Mouse (Mus musculus) embryonic facial prominence, embryonic 14.5 days (tissue): ENCODE measurements around the gene Jmjd1c. TPM values are rescaled to one million over a fixed set of nuclear protein-coding genes. Genes with fewer than 3 reads are reported as not detected.

Experiments used
- ATAC-seq: fragments of 200-750 bp; cut with Nextera tagmentation; 2 replicates; pipeline ENCODE4 v1.8.0; 2017; ENCODE audit warnings: low read depth, moderate number of reproducible peaks, moderate TSS enrichment
- DNase-seq: peaks from one replicate; pipeline ENCODE4 v3.0.0-alpha.2; 2015; ENCODE audit warnings: low spot score
- H3K27ac ChIP-seq: fragments of 300-500 bp; sonication (generic); replicated peaks from 2 replicates; pipeline ENCODE4 v1.5.1; 2014; ENCODE audit warnings: low read depth, mild to moderate bottlenecking, low read length, moderate library complexity
- H3K27me3 ChIP-seq: fragments of 300-500 bp; sonication (generic); replicated peaks from 2 replicates; pipeline ENCODE4 v1.6.1; 2014; ENCODE audit warnings: low read length; ENCODE audit not compliant: control insufficient read depth, insufficient read depth
- H3K36me3 ChIP-seq: fragments of 300-500 bp; sonication (generic); 2 replicates; pipeline ENCODE4 v1.6.1; 2014; ENCODE audit warnings: low read length, mixed read lengths; ENCODE audit not compliant: control insufficient read depth, insufficient read depth
- H3K4me1 ChIP-seq: fragments of 300-500 bp; sonication (generic); 2 replicates; pipeline ENCODE4 v1.6.1; 2014; ENCODE audit warnings: antibody characterized with exemption, low read length; ENCODE audit not compliant: control insufficient read depth, insufficient read depth
- H3K4me2 ChIP-seq: fragments of 300-500 bp; sonication (generic); 2 replicates; pipeline ENCODE4 v1.6.1; 2014; ENCODE audit warnings: low read depth, mild to moderate bottlenecking, low read length, moderate library complexity, mixed read lengths
- H3K4me3 ChIP-seq: fragments of 300-500 bp; sonication (generic); 2 replicates; pipeline ENCODE4 v1.5.1; 2014; ENCODE audit warnings: low read depth, mild to moderate bottlenecking, low read length
- H3K9ac ChIP-seq: fragments of 300-500 bp; sonication (generic); 2 replicates; pipeline ENCODE4 v1.6.1; 2014; ENCODE audit warnings: low read depth, mild to moderate bottlenecking, low read length, moderate library complexity, mixed read lengths
- H3K9me3 ChIP-seq: fragments of 300-500 bp; sonication (generic); 2 replicates; pipeline ENCODE4 v1.6.1; 2016; ENCODE audit warnings: low read length; ENCODE audit not compliant: control insufficient read depth
- WGBS: fragments of 180-500 bp; shearing (Covaris S2); extraction: QIAGEN DNeasy Blood & Tissue Kit; methylation state at CpG from one replicate; pipeline ENCODE4 v1.1.7; 2014; 5-methylcytosine and 5-hydroxymethylcytosine counted together
- polyA plus RNA-seq: library from polyadenylated mRNA; unstranded; fragments of >200 nt; fragmentation: Nextera tagmentation; extraction: Ambion mirVana; gene quantifications from 2 replicates; pipeline ENCODE4 v1.2.1, GENCODE M21; 2014

Jmjd1c gene
- polyA plus RNA-seq, 1 experiment from 2014 or later, result 44.0 TPM

GRCm38 (mm10) chr10:67218873-67219565 is 123.1 kb downstream of the Jmjd1c start:
- peaks cover 44% of the 10 kb centered on the region for H3K36me3 ChIP-seq
- H3K27me3 ChIP-seq, result no peaks in the 10 kb centered on the region
- ATAC-seq, result no peak
- H3K27ac ChIP-seq, result no peak overlapping the region
- H3K4me2 ChIP-seq, result no peak overlapping the region
- WGBS, result 89% methylated on average over 18 of the region's 18 CpGs
- no peaks in the 10 kb centered on the region for H3K4me1 ChIP-seq
- no peak overlapping the region for H3K4me3 ChIP-seq
- H3K9me3 ChIP-seq, result no peaks in the 10 kb centered on the region
- H3K9ac ChIP-seq, result no peak overlapping the region
- DNase-seq, result no peak

DNA sequence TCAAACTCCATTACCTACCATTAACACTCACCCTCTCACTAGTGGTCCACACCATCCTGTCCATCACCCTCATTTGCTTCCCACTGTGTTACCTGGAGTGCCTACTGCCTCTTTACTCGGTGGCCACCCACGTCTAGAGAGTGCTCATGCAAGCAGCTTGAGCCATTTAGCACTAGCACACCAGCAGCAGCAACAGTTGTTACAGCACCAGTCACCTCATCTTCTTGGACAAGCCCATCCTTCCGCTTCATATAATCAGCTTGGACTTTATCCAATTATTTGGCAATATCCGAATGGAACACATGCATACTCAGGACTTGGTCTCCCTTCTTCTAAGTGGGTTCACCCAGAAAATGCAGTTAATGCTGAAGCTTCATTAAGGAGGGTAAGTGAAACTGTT is 124.3 kb downstream of the Jmjd1c start:
- no peak overlapping the region for H3K27ac ChIP-seq
- H3K9me3 ChIP-seq, result no peaks in the 10 kb centered on the region
- H3K36me3 ChIP-seq, result peaks cover 56% of the 10 kb centered on the region
- ATAC-seq, result no peak
- no peak overlapping the region for H3K4me3 ChIP-seq
- 83% methylated on average over 4 of the region's 4 CpGs for WGBS
- H3K9ac ChIP-seq, result no peak overlapping the region
- no peak overlapping the region for H3K4me2 ChIP-seq
- no peaks in the 10 kb centered on the region for H3K27me3 ChIP-seq
- H3K4me1 ChIP-seq, result no peaks in the 10 kb centered on the region
- no peak for DNase-seq

DNA sequence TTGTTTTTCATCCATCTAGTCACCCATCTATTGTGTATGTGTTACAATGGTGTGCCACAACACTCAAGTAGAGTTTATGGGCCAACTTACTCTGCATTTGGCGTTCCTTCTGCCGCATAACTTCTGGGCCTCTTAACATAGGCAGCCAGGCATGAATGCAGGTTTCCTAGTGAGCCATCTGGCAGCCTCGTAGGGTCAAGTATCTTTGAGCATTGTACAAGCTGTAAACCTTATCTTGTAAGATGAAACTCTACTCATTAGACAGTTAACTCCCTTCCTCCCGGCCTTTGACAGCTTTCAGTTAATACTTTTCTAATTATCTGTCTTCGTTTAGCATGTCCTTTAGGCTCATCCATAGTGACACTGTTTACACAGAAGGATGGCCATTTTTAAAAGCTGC is 125.4 kb downstream of the Jmjd1c start:
- Histone ChIP-seq H3K9ac (no peak overlapping the region), H3K27ac (no peak overlapping the region), H3K9me3 (no peaks in the 10 kb centered on the region), H3K4me2 (no peak overlapping the region), H3K4me1 (no peaks in the 10 kb centered on the region), H3K36me3 (peaks cover 66% of the 10 kb centered on the region), H3K4me3 (no peak overlapping the region), H3K27me3 (no peaks in the 10 kb centered on the region)
- DNase-seq, result no peak
- WGBS, result 57% methylated on average over 5 of the region's 5 CpGs
- no peak for ATAC-seq

GRCm38 (mm10) chr10:67223942-67224341 is 128.0 kb downstream of the Jmjd1c start:
- H3K4me2 ChIP-seq, result no peak overlapping the region
- DNase-seq, result peak; percentile 77
- 31% methylated on average over 3 of the region's 4 CpGs for WGBS
- peaks cover 66% of the 10 kb centered on the region for H3K36me3 ChIP-seq
- peak; percentile 79 for ATAC-seq
- no peak overlapping the region for H3K4me3 ChIP-seq
- H3K27me3 ChIP-seq, result no peaks in the 10 kb centered on the region
- H3K4me1 ChIP-seq, result no peaks in the 10 kb centered on the region
- H3K9me3 ChIP-seq, result no peaks in the 10 kb centered on the region
- no peak overlapping the region for H3K9ac ChIP-seq
- H3K27ac ChIP-seq, result no peak overlapping the region

GRCm38 (mm10) chr10:67225528-67225927 is 129.6 kb downstream of the Jmjd1c start:
- Histone ChIP-seq H3K4me1 (no peaks in the 10 kb centered on the region), H3K9me3 (no peaks in the 10 kb centered on the region), H3K4me2 (no peak overlapping the region), H3K27ac (peak overlapping the region; percentile 44), H3K27me3 (no peaks in the 10 kb centered on the region), H3K36me3 (peaks cover 61% of the 10 kb centered on the region), H3K4me3 (no peak overlapping the region), H3K9ac (no peak overlapping the region)
- DNase-seq (no peak), ATAC-seq (no peak)
- 74% methylated on average over 6 of the region's 6 CpGs for WGBS

GRCm38 (mm10) chr10:67226109-67226508 is 130.2 kb downstream of the Jmjd1c start:
- H3K4me1 ChIP-seq, result no peaks in the 10 kb centered on the region
- H3K27ac ChIP-seq, result peak overlapping the region; percentile 44; the same call in 1 of the 2 replicates
- no peaks in the 10 kb centered on the region for H3K27me3 ChIP-seq
- H3K9ac ChIP-seq, result no peak overlapping the region
- 71% methylated on average over 7 of the region's 7 CpGs for WGBS
- no peak overlapping the region for H3K4me2 ChIP-seq
- DNase-seq (peak; percentile 64), ATAC-seq (no peak)
- no peak overlapping the region for H3K4me3 ChIP-seq
- H3K36me3 ChIP-seq, result peaks cover 63% of the 10 kb centered on the region
- no peaks in the 10 kb centered on the region for H3K9me3 ChIP-seq

- H3K4me1 ChIP-seq, result no peaks in the 10 kb centered on the region
- no peaks in the 10 kb centered on the region for H3K9me3 ChIP-seq
- no peak overlapping the region for H3K9ac ChIP-seq
- peak overlapping the region; percentile 44; the same call in 1 of the 2 replicates for H3K27ac ChIP-seq
- ATAC-seq, result no peak
- H3K4me3 ChIP-seq, result no peak overlapping the region
- H3K36me3 ChIP-seq, result peaks cover 66% of the 10 kb centered on the region
- 86% methylated on average over 14 of the region's 14 CpGs for WGBS
- no peak for DNase-seq
- no peaks in the 10 kb centered on the region for H3K27me3 ChIP-seq
- H3K4me2 ChIP-seq, result no peak overlapping the region
Measured at GRCm38 (mm10) chr10:67226543-67226942, 130.6 kb downstream of the Jmjd1c start.

DNA sequence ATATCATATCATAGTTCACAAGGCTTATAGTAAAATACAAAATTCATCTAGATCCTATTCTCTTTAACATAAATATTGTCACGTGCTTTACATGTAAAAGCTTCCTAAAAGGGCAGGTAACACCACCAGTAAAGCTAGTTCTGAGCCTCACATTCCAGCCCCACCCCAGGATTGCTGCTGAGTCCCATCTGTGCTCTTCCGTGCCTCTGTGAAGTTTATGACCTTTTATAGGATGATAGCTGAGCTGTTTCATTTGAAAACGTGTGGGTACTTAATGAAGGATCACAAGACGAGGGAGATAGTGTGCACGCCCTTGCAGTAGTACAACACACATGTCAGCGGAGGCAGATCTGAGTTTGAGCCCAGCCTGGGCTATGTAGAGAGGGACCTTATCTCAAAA is 134.5 kb downstream of the Jmjd1c start:
- WGBS, result 83% methylated on average over 6 of the region's 6 CpGs
- Histone ChIP-seq H3K4me3 (no peak overlapping the region), H3K4me2 (no peak overlapping the region), H3K9ac (no peak overlapping the region), H3K36me3 (peaks cover 78% of the 10 kb centered on the region), H3K4me1 (no peaks in the 10 kb centered on the region), H3K27me3 (no peaks in the 10 kb centered on the region), H3K9me3 (no peaks in the 10 kb centered on the region), H3K27ac (no peak overlapping the region)
- no peak for ATAC-seq
- DNase-seq, result no peak

DNA sequence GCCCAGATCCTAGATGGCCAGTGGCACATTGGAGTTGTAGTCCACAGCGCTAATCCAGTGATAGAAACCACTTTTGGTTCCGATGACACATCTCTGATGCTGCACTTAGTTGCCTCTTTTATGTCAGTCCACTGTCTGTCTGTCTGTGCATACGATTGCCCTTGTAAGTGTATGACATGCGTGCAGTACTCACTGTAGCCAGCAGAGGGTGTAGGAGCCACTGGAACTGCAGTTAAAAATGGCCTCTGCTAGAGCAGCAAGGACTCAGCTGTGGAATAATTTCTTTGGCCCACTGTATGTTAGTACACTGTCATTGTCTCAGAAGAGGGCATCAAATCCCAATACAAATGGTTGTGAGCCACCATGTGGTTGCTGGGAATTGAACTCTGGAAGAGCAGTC is 151.2 kb downstream of the Jmjd1c start:
- H3K4me1 ChIP-seq, result no peaks in the 10 kb centered on the region
- DNase-seq (no peak), ATAC-seq (no peak)
- H3K36me3 ChIP-seq, result peaks cover 75% of the 10 kb centered on the region
- 86% methylated on average over 4 of the region's 4 CpGs for WGBS
- H3K4me2 ChIP-seq, result no peak overlapping the region
- no peak overlapping the region for H3K4me3 ChIP-seq
- H3K9me3 ChIP-seq, result no peaks in the 10 kb centered on the region
- no peaks in the 10 kb centered on the region for H3K27me3 ChIP-seq
- H3K27ac ChIP-seq, result no peak overlapping the region
- no peak overlapping the region for H3K9ac ChIP-seq
